Mouse (Mus musculus) hindbrain, embryonic 10.5 days (tissue): Measurements from ENCODE around the gene Gm37240. TPM values are rescaled to one million over a fixed set of nuclear protein-coding genes. Genes with fewer than 3 reads are reported as not detected.

Source experiments
- DNase-seq: peaks from one replicate; pipeline ENCODE4 v3.0.0-alpha.2; 2017; ENCODE audit warnings: low spot score
- H3K27ac ChIP-seq: fragments of 300-500 bp; sonication (generic); 2 replicates; pipeline ENCODE4 v1.5.1; 2016; ENCODE audit warnings: mild to moderate bottlenecking, moderate library complexity
- H3K27me3 ChIP-seq: fragments of 300-500 bp; sonication (generic); 2 replicates; pipeline ENCODE4 v1.6.1; 2016; ENCODE audit warnings: mild to moderate bottlenecking; ENCODE audit not compliant: poor library complexity, insufficient read depth, severe bottlenecking
- H3K36me3 ChIP-seq: fragments of 300-500 bp; sonication (generic); 2 replicates; pipeline ENCODE4 v1.6.1; 2016; ENCODE audit warnings: mild to moderate bottlenecking, moderate library complexity
- H3K4me1 ChIP-seq: fragments of 300-500 bp; sonication (generic); replicated peaks from 2 replicates; pipeline ENCODE4 v1.6.1; 2016; ENCODE audit warnings: mild to moderate bottlenecking
- H3K4me3 ChIP-seq: fragments of 300-500 bp; sonication (generic); 2 replicates; pipeline ENCODE4 v1.5.1; 2016; ENCODE audit warnings: mild to moderate bottlenecking, moderate library complexity
- H3K9me3 ChIP-seq: fragments of 300-500 bp; sonication (generic); 2 replicates; pipeline ENCODE4 v1.6.1; 2016; ENCODE audit warnings: mild to moderate bottlenecking, moderate library complexity
- WGBS: fragments of 180-500 bp; shearing (Covaris S2); methylation state at CpG from one replicate; pipeline ENCODE4 v1.1.7; 2016; 5-methylcytosine and 5-hydroxymethylcytosine counted together
- polyA plus RNA-seq: library from polyadenylated mRNA; unstranded; fragments of >200 nt; fragmentation: Nextera tagmentation; extraction: Ambion mirVana; gene quantifications from 2 replicates; pipeline ENCODE4 v1.2.1, GENCODE M21; 2016

The Gm37240 gene
- polyA plus RNA-seq, 1 experiment from 2014 or later = 1.4 TPM

DNA sequence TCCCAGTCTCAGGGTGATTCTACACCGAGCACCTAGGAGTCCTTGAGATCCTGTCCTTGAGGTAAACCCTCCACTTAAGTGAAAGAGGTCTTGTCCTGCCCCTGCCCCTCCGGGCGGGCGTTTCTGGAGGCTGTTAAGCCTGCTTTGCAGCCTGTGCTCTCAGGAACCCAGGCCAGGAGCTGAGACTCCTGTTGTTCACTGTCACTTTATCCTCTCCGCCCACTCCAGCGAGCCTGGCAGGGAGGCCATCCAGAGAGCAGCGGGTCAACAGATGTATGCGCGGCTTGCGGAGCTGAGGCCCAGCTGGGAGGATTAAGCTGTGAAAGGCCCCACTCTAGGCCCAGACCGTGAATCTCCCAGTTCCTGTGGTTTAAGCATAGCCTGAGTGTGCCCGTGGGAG, 701.5 kb downstream of the Gm37240 start:
- WGBS = 5% methylated on average over 12 of the region's 12 CpGs

DNA sequence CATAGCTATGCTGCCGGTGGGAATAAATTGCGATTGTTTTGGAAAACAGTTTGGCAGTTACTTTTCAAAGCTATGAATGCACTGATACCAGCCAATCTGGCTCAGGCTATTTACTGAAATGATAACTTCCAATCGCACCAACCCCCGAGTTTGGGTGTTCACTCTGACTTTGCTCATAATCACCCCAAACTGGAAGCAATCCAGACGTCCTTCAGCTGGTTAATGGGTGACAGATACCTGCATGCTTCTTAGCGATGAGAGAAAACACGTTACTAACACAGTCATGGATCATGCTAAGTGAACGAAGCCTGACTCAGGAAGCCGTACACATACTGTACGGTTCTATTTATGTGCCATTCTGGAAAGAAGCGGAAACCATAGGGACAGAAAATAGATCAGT, 702.4 kb downstream of the Gm37240 start:
- no peaks in the 10 kb centered on the region for H3K36me3 ChIP-seq
- 85% methylated on average over 11 of the region's 11 CpGs for WGBS

More for the DNA sequence above, 701.5 kb downstream of the Gm37240 start:
- Histone ChIP-seq H3K4me1 (peaks cover 29% of the 10 kb centered on the region), H3K4me3 (no peak overlapping the region), H3K36me3 (no peaks in the 10 kb centered on the region), H3K9me3 (no peaks in the 10 kb centered on the region), H3K27me3 (no peaks in the 10 kb centered on the region; the same call in 1 of the 2 replicates), H3K27ac (peak overlapping the region; percentile 73)
- DNase-seq = peak; percentile 67

DNA sequence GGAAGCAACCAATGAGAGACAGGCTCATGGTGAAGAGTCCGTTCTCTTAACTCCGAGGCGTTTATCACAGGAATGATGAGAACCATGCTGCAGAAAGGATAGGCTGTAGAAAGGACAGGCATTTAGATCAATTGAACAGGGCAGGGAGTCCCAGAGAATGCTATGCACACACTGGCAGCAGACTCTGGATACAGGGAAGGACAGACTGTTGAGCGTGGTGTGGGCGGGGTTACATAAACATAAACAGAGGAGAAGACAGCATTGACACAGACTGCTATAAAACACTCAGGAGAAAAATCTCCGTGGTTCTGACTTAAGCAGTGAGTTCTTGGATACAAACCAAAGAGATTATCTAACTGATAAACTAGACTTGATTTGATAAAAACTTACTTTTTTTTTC, 703.2 kb downstream of the Gm37240 start:
- Histone ChIP-seq H3K36me3 (no peaks in the 10 kb centered on the region), H3K4me1 (peaks cover 29% of the 10 kb centered on the region), H3K4me3 (no peak overlapping the region), H3K27ac (no peak overlapping the region), H3K27me3 (no peaks in the 10 kb centered on the region; the same call in 1 of the 2 replicates), H3K9me3 (no peaks in the 10 kb centered on the region)
- 54% methylated on average over 6 of the region's 6 CpGs for WGBS
- no peak for DNase-seq

More for the DNA sequence above, 702.4 kb downstream of the Gm37240 start:
- Histone ChIP-seq H3K9me3 (no peaks in the 10 kb centered on the region), H3K4me3 (no peak overlapping the region), H3K27me3 (no peaks in the 10 kb centered on the region; the same call in 1 of the 2 replicates), H3K27ac (no peak overlapping the region), H3K4me1 (peaks cover 29% of the 10 kb centered on the region)
- DNase-seq = no peak

- Histone ChIP-seq H3K9me3 (no peaks in the 10 kb centered on the region), H3K27me3 (no peaks in the 10 kb centered on the region), H3K36me3 (no peaks in the 10 kb centered on the region), H3K27ac (no peak overlapping the region), H3K4me3 (no peak overlapping the region), H3K4me1 (peaks cover 15% of the 10 kb centered on the region)
- 96% methylated on average over 1 of the region's 1 CpGs for WGBS
- DNase-seq = no peak
Observed at GRCm38 (mm10) chr3:85176736-85177135, 710.6 kb downstream of the Gm37240 start.

GRCm38 (mm10) chr3:85174542-85175469, 712.5 kb downstream of the Gm37240 start:
- peak overlapping the region; percentile 35; the same call in 1 of the 2 replicates for H3K27ac ChIP-seq
- WGBS = 67% methylated on average over 28 of the region's 28 CpGs
- no peaks in the 10 kb centered on the region for H3K9me3 ChIP-seq
- H3K4me3 ChIP-seq = no peak overlapping the region
- no peaks in the 10 kb centered on the region for H3K27me3 ChIP-seq
- DNase-seq = no peak
- peaks cover 15% of the 10 kb centered on the region for H3K4me1 ChIP-seq
- H3K36me3 ChIP-seq = no peaks in the 10 kb centered on the region

- Histone ChIP-seq H3K4me3 (no peak overlapping the region), H3K9me3 (no peaks in the 10 kb centered on the region), H3K27me3 (no peaks in the 10 kb centered on the region), H3K4me1 (peaks cover 15% of the 10 kb centered on the region), H3K27ac (no peak overlapping the region), H3K36me3 (no peaks in the 10 kb centered on the region)
- 79% methylated on average over 6 of the region's 6 CpGs for WGBS
- no peak for DNase-seq
Observed at GRCm38 (mm10) chr3:85173441-85174071, 713.8 kb downstream of the Gm37240 start.

DNA sequence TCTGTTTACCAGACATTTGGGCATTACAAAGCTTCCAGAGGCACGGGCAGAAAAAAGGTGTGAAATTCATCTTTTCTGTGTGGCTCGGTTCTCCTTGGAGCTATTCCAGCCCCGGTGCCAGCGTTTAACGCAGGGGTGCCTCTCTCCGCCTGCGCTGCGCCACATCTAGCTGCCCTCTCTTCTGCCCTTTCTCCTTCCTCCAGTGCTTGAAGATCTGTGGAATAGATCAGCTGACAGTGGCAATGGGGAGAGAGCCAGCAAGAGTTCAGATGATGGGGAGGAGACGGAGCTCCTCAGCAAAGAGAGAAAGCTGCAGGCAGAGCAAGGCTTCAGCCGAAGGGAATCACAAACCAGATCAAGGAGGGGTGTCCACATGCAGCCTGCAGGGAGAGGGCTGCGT, 714.8 kb downstream of the Gm37240 start:
- Histone ChIP-seq H3K27me3 (no peaks in the 10 kb centered on the region), H3K4me3 (no peak overlapping the region), H3K36me3 (no peaks in the 10 kb centered on the region), H3K27ac (no peak overlapping the region), H3K4me1 (peaks cover 15% of the 10 kb centered on the region), H3K9me3 (no peaks in the 10 kb centered on the region)
- DNase-seq = no peak
- 83% methylated on average over 11 of the region's 11 CpGs for WGBS

GRCm38 (mm10) chr3:85172096-85172495, 715.2 kb downstream of the Gm37240 start:
- 93% methylated on average over 12 of the region's 12 CpGs for WGBS
- no peak for DNase-seq
- H3K4me3 ChIP-seq = no peak overlapping the region
- no peak overlapping the region for H3K27ac ChIP-seq
- H3K27me3 ChIP-seq = no peaks in the 10 kb centered on the region
- H3K4me1 ChIP-seq = peaks cover 15% of the 10 kb centered on the region
- no peaks in the 10 kb centered on the region for H3K9me3 ChIP-seq
- no peaks in the 10 kb centered on the region for H3K36me3 ChIP-seq

DNA sequence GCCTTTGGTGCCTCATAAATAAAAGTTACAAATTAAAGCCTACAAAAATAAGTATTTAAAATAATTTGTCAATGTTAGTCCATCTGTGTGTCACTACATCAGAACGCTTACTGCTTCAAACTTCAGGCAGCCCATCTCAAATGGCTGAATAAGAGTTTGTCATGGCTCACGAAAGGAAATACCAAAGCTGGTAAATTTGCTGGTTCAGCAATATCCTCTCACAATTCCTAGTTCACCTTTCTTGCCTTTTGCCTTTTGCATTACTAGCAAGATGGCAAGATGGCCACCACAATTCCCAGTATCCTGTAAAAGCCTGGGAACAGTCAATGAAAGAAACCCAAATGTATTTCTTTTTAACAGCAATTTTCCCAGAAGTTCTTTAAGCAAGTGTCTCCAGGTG, 718.5 kb downstream of the Gm37240 start:
- no peak for DNase-seq
- WGBS = 93% methylated on average over 2 of the region's 2 CpGs

DNA sequence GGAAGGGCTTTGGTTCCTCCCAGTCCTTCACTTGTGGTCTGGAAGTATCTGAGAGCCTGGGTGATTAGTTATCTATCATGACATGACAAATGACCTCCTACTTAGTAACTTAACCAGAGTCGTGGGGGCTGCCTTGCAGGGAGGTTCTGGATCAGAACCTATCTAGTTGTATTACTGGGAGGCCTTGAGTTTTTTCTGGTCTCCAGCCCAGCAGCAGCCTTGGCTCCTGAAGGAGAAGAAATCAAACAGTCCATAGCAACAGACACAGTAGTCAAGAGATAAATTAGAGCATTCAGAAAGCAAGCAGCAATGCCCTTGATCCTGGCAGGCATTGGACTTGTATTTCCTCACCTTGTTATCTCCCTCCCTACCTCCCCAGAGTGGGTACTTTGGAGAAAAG, 722.4 kb downstream of the Gm37240 start:
- no peaks in the 10 kb centered on the region for H3K9me3 ChIP-seq
- H3K27me3 ChIP-seq = no peaks in the 10 kb centered on the region
- H3K36me3 ChIP-seq = no peaks in the 10 kb centered on the region
- 81% methylated on average over 1 of the region's 1 CpGs for WGBS
- no peak overlapping the region for H3K27ac ChIP-seq
- no peak overlapping the region for H3K4me3 ChIP-seq
- no peak for DNase-seq
- H3K4me1 ChIP-seq = no peaks in the 10 kb centered on the region

More for the DNA sequence above, 718.5 kb downstream of the Gm37240 start:
- no peak overlapping the region for H3K27ac ChIP-seq
- peaks cover under 1% of the 10 kb centered on the region; the same call in 1 of the 2 replicates for H3K4me1 ChIP-seq
- H3K36me3 ChIP-seq = no peaks in the 10 kb centered on the region
- H3K4me3 ChIP-seq = no peak overlapping the region
- H3K9me3 ChIP-seq = no peaks in the 10 kb centered on the region
- H3K27me3 ChIP-seq = no peaks in the 10 kb centered on the region

DNA sequence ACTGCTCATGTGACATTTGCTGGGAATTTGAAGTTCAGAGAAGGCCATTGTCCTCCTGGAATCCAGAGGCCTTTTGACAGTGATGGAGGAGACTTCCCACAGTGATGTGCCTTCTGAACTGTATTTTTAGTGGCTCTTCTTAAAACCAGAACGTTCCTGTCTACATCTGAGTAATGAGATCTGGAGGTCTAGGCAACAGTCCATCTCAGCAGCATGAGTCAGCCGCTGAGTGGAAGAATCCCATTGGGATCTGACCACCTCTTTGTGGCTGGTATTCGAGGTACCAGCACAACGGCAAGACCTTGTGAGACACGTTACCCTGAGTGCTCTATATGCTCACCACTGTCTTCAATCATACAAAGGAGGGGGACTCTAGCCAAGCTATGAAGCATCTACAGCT, 723.9 kb downstream of the Gm37240 start:
- H3K27ac ChIP-seq = no peak overlapping the region
- no peak for DNase-seq
- no peaks in the 10 kb centered on the region for H3K4me1 ChIP-seq
- H3K4me3 ChIP-seq = no peak overlapping the region
- 90% methylated on average over 5 of the region's 5 CpGs for WGBS
- no peaks in the 10 kb centered on the region for H3K36me3 ChIP-seq
- no peaks in the 10 kb centered on the region for H3K27me3 ChIP-seq
- H3K9me3 ChIP-seq = no peaks in the 10 kb centered on the region

DNA sequence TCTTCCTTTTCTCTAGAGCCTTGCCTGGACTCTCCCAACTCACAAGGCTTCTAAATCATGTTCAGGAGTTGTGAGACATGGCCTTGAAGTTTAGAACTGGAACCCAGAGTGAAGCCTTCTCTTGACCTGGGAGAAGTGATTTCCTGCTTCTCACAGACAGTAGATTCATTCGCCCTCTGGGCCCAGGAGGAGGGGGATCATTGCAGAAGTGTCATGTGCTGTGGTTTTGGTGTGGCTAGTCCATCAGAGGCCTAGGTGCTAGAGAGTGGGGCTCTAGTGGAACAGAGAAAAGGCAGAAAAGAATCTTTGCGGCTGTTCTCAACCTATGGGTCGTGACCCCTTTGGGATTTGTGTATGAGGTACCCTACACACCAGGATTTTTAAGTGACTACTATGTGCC, 724.9 kb downstream of the Gm37240 start:
- Histone ChIP-seq H3K9me3 (no peaks in the 10 kb centered on the region), H3K27ac (no peak overlapping the region), H3K36me3 (no peaks in the 10 kb centered on the region), H3K4me1 (no peaks in the 10 kb centered on the region), H3K27me3 (no peaks in the 10 kb centered on the region), H3K4me3 (no peak overlapping the region)
- no peak for DNase-seq
- 84% methylated on average over 3 of the region's 3 CpGs for WGBS

GRCm38 (mm10) chr3:85160816-85161215, 726.5 kb downstream of the Gm37240 start:
- H3K36me3 ChIP-seq = no peaks in the 10 kb centered on the region
- no peaks in the 10 kb centered on the region for H3K9me3 ChIP-seq
- H3K4me3 ChIP-seq = no peak overlapping the region
- WGBS = 89% methylated on average over 10 of the region's 10 CpGs
- H3K4me1 ChIP-seq = no peaks in the 10 kb centered on the region
- H3K27ac ChIP-seq = no peak overlapping the region
- DNase-seq = no peak
- H3K27me3 ChIP-seq = no peaks in the 10 kb centered on the region
